Mouse (Mus musculus) stomach, postnatal 0 days (tissue): ENCODE data around the gene Lmntd1.

Experiments
- CTCF ChIP-seq: IDR thresholded peaks from 2 replicates; pipeline ENCODE4 v1.5.1; 2016; ENCODE audit warnings: antibody characterized with exemption, low read depth, mild to moderate bottlenecking, moderate library complexity
- EP300 ChIP-seq: optimal IDR thresholded peaks from 2 replicates; pipeline ENCODE3; 2016; ENCODE audit warnings: antibody characterized with exemption

DNA sequence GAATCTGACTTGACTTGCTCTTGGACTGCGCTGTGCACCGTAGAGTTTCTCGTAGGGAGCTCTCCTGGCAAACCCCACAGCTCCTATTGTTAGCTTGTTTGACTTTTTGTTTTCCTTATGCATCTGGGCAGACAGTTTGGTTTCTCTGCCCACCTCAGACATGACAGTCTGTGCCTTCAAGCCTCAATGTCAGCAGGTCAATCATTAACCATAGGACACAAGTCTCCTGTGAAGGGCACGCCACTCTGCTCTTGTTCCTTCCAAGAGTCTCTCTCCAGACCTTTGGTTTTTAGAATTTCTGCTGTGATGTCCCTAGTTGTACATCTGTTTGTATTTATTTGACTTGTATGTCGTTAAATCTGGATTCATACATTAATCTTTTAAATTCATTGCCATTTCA, 63.1 kb downstream of the Lmntd1 start:
- TF ChIP-seq CTCF (no peak), EP300 (no peak)
